Mouse (Mus musculus) gastrocnemius, adult 18-20 months (tissue): ENCODE measurements at regions not wholly inside any gene's neighbourhood (a gene's known extent, or its start where the extent isn't known, plus 50 kb on each side); places are given as distances from the start of the nearest gene placed in this dataset.
A peak's percentile ranks its signal among the peaks of the same experiment; 100 is the strongest.

Source experiments
- DNase-seq: peaks from one replicate; pipeline ENCODE4 v3.0.0; 2021; ENCODE audit warnings: low spot score

- DNase-seq: no peak
Measured at GRCm38 (mm10) chr6:143622161-143622560, 455.1 kb downstream of the Etnk1 start.

DNA sequence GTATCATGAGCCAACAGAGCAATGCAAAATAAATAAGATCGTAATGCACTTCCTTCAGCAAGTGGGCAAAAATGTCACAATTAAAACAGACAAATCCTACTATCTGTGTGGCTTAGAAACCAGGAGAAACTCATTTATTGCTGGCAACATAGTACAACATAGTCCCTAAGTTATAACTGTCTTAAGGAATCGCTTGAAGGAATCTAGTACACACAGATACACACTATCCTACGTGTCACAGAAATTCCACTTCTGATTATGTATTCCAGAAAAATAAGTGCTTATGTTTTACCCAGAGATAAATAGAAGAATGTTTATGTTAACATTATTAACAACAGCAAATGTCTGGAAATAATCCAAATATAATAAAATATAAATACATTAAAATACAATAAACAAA, 457.9 kb downstream of the Etnk1 start:
- no peak for DNase-seq

DNA sequence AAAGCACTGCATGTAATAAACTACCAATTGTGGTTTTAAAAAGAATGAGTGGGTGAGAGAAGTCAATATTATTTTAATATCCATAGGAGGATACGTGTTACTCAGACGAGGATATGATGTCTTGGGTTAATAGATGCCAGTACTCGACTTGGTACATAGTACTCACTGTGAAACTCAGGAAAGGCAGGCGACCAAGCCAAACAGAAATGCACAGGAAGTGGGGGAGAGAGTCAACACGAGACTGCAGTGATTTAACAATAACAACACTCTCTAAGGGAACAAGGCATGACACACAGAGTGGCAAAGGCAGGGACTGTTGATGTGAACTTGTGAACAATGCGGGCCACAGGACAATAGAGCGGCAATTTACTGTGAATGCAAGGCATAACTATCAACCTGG, 464.6 kb downstream of the Etnk1 start:
- no peak for DNase-seq

DNA sequence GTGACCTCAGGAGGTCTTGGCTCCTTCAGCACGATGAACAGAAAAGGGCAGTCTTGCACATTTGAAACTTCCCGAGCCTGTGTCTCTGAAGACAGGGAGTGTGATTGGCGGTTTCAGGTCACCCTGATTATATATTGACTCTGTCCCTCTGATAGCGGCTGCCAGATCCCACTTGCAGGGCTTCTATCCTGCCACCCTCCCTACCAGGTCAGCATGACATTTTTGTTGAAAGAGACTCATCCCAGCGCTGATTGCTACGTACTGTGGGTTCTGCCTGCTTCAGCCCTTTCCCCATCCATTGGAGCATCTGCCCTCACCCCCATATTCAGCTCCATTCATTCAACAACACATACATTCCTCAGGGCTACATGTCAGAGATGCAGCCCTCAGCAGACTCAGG, 466.7 kb downstream of the Etnk1 start:
- DNase-seq: no peak

- no peak for DNase-seq
Measured at GRCm38 (mm10) chr6:143634334-143634733, 467.3 kb downstream of the Etnk1 start.

DNA sequence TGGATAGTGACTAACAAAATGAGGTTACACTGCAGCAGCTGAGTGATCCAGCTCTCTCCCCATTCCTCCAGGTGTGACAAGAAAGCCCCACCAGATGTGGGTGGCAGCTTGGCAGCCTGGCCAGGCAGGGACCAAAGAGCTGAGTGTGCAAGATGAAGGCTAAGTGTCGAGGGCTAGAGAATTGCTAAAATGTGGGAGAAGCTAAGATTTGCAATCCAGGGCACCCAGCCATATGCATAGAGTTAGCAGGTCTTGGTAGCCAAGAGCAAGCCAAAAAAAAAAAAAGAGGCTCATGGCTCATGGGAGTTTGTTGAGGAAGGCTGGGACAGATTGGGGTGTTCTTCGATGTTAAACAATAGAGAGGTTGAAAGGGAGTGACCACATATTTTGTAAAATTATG, 468.0 kb downstream of the Etnk1 start:
- DNase-seq: no peak

GRCm38 (mm10) chr6:143640652-143641051, 473.6 kb downstream of the Etnk1 start:
- DNase-seq: peak; percentile 59

DNA sequence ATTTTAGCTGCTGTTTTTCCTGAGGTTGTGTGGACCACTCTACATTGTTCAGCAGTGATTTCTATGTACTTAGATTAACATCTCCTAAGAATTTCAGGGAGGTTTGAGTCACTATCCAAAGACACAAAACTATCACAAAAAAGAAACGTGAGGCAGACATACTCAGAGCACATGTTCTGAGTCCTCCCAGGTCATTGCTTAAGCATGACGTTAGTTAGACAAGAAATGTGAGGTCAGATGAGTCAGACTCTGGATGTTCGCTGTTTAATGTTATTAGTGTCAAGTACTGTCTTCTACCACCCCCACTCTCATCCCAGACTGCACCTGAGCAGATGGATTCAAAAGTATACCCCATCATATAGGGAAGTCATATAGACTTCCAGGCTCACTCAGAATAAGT, 475.0 kb downstream of the Etnk1 start:
- DNase-seq: no peak

- no peak for DNase-seq
Measured at GRCm38 (mm10) chr6:143645989-143646388, 479.0 kb downstream of the Etnk1 start.

- no peak for DNase-seq
Measured at GRCm38 (mm10) chr6:143648501-143648900, 481.5 kb downstream of the Etnk1 start.

DNA sequence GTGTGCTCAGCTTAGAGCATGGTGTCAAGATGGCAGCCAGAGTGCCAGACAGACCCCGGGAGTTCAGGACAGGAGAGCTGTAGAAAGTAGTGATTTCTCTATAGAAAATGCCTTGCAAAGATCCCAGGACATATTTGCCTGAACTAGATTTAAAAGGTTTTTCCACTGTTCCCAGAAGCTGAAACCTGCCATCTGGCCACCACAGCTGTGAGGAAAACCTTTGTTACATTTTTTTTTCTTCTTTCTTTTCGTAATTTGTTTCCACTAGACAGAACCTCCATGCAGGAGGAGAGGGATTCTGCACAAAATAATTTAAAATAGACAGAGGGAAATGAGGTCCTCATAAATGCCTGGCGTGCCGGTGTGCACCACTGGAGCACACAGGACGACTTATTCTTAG, 489.6 kb downstream of the Etnk1 start:
- DNase-seq: no peak

GRCm38 (mm10) chr6:143660837-143661236, 493.8 kb downstream of the Etnk1 start:
- DNase-seq: no peak

GRCm38 (mm10) chr6:143663306-143663705, 496.3 kb downstream of the Etnk1 start:
- peak; percentile 33 for DNase-seq

GRCm38 (mm10) chr6:143665374-143665773, 498.4 kb downstream of the Etnk1 start:
- DNase-seq: no peak

GRCm38 (mm10) chr6:143668551-143668950, 501.5 kb downstream of the Etnk1 start:
- DNase-seq: no peak

GRCm38 (mm10) chr6:143669446-143670130, 502.6 kb downstream of the Etnk1 start:
- no peak for DNase-seq

- no peak for DNase-seq
Measured at GRCm38 (mm10) chr6:143690131-143690530, 523.1 kb downstream of the Etnk1 start.

GRCm38 (mm10) chr6:143690866-143691265, 523.8 kb downstream of the Etnk1 start:
- DNase-seq: peak; percentile 28

DNA sequence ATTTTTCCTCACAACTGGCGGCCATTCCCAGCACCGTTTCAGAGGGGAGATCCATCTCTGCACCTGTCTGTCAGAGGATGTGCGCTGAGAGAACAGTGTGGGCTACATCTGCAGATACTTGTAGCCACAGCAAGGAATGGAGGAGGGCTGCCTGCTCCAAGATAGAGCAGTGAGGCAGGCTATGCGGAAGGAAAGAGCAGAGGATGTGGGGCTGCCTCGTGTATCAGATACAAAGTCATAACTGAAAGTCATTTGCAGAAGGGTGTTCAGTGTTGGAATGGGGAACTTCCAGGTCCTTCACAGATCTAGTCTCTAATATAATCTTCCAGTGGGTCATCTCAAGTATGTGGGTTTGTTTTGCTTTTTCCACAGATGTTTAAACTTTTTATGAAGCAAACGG, 531.0 kb downstream of the Etnk1 start:
- DNase-seq: peak; percentile 4

DNA sequence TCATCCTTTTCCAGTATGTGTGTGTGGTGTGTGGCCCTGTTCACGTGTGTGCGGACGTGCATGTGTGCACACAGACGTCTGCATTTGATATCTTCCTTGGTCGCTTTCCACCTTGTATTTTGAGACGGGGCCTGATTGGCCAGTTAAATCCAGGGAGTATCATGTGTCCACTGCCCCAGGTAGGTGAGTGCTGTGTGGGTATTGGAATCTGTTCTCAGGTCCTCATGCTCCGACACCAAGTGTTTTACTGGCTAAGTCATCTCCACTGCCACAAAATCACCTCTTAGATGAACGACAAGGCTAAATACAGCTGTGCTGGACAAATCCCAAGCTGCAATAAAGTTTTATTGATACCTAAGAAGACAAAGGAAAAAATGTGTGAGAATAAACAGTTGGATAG, 537.0 kb downstream of the Etnk1 start:
- no peak for DNase-seq

GRCm38 (mm10) chr6:143706451-143706850, 539.4 kb downstream of the Etnk1 start:
- DNase-seq: no peak

GRCm38 (mm10) chr6:143714461-143714860, 547.4 kb downstream of the Etnk1 start:
- DNase-seq: no peak

GRCm38 (mm10) chr6:143750074-143750473, 583.1 kb downstream of the Etnk1 start:
- no peak for DNase-seq
